Mouse (Mus musculus) kidney, adult 10 weeks (tissue): Measurements from ENCODE around the gene Mcam. TPM values are rescaled to one million over a fixed set of nuclear protein-coding genes. Genes with fewer than 3 reads are reported as not detected.

Source experiments
- polyA plus RNA-seq: library from polyadenylated mRNA; stranded (reverse); fragments of 350-450 nt; fragmentation: Illumina TruSeq; extraction: RNeasy Lipid Tissue Mini Kit (QIAGEN cat#74804); gene quantifications from one replicate; pipeline ENCODE4 v1.2.3, GENCODE M21; 2014; ENCODE audit warnings: low read depth, low replicate concordance

Mcam gene
- 6.2 TPM for polyA plus RNA-seq

DNA sequence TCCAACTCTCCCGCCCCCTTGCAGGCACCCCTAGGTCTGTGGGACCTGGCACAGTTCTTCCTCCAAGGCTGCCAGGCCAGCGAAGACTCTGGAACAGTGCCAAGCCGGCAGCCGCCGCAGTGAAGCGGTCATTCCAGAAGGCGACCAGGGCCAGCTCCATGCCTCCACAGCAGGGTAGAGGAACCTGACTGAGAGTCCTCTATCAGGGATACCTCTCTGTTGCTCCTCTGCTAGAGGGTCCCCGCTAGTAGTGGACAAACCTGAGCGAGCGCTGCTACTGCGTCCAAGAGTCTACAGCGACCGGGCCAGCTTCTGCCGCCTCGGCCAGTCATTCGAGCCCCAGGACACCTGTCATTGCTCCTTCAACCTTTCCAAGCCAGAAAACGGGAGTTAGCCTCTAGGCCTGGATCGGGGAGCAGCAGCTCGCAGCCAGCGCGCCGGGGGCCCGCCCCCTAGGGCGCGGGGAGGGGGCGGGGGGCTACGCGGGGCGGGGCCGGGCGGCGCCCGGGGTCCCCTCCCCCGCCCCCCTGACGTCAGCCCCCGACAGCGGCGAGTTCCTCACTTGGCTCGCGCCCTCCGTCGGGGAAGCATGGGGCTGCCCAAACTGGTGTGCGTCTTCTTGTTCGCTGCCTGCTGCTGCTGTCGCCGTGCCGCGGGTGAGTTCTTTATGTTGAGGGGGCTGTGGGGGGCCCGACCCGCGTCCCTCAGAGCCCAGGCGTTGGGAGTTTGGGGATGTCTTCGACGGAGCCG, at the start of gene Mcam:
Mcam (plus strand) TSS at position 369 of the 750 bp plus-strand sequence.

DNA sequence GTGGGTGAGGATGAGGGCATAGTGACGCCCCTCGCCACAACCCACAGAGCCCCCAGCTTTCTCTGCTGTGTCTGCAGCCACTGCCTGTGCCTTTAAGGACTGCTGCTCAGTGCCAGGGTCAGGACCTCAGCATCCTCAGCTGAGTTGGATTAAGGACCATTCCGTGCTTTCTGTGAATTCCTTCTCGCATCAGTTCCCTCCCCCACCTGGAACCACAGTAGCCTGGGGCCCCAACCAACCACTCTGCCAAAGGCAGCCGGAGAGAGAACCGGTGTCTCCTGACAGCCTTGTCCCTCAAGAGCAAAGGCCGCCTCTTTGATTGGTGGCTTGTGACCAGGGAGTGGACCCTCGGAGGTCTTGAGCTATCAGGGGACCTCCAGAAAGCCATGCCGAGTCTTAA, 32.8 kb upstream of the Mcam start, which contains the start of gene Mfrp:
Mfrp (plus strand) TSS at position 240 of the 400 bp plus-strand sequence.

DNA sequence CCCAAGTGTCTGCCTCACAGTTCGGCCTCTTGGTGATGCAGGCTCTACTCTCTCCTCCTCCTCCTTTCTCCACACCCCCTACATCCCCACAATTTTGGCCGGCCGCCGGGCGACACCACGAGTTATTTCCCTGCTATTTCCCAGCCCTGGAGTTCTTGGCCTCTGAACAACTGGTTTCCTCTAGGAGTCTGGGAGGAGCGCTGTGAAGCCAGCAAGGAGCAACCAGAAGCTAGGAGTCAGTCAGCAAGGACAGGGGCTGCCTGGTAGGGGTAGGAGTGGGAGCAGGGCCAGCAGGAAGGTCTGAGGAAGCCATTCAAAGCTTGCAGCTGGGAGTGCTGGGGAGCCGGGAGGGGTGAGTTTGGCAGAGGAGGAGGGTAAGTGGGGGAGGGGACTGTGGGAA, 27.2 kb upstream of the Mcam start, which contains the start of gene C1qtnf5:
C1qtnf5 (plus strand) TSS at position 136 of the 400 bp plus-strand sequence.

DNA sequence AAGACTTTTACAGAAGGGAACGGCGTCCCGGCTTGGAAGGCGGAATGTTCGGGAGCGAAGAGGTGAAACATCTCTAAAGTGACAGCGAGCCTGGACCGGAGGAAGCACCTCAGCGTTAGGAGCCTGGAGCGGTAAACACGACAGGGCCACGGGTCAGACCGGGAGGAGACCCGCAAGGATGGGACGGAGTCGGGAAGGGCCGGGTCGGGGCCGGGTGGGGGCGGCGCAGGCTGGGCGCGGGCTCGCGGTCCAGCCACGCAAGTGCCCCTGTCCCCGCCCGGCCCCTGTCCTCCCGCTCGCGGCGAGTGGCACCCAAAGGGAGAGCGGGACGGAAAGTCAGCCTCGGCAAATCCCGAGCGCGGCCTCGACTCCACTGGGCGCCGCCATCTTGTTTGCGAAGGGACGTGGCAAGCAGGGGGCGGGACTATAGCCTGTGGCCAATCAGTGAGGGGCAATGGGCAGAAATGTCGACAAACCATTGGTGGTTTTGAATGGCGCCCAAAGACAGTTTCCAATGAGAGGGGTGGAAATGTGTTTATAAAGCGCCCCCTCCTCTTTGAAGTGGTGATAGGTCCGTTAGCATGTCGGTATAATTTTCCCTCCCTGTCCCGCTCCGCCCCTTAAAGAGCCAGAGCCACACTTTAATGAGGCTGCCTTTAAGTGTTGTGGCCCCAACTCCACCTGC, 21.0 kb upstream of the Mcam start, which contains the start of the genes Gm49380 and Rnf26:
Gm49380 (minus strand) TSS at position 396 of the 685 bp plus-strand sequence.
Rnf26 (minus strand) TSS at position 413 of the 685 bp plus-strand sequence.

Other genes starting within 250 kb of the Mcam start
- gene Thy1, start 91.1 kb upstream of the Mcam start, polyA plus RNA-seq, result not detected
- 23.0 TPM for gene Usp2, start 67.4 kb upstream of the Mcam start, polyA plus RNA-seq
- gene Mfrp, start 32.7 kb upstream of the Mcam start, polyA plus RNA-seq, result 0.12 TPM
- not detected for gene C1qtnf5, start 27.2 kb upstream of the Mcam start, polyA plus RNA-seq
- gene Gm49380, start 21.0 kb upstream of the Mcam start, polyA plus RNA-seq, result 0.24 TPM
- gene Rnf26, start 21.0 kb upstream of the Mcam start, polyA plus RNA-seq, result 1.7 TPM
- 16.9 TPM for gene Cbl, start 99.6 kb downstream of the Mcam start, polyA plus RNA-seq
- not detected for gene Ccdc153, start 106.2 kb downstream of the Mcam start, polyA plus RNA-seq
- 9.0 TPM for gene Pdzd3, start 117.0 kb downstream of the Mcam start, polyA plus RNA-seq
- gene Nlrx1, start 134.1 kb downstream of the Mcam start, polyA plus RNA-seq, result 0.12 TPM
- not detected for gene Abcg4, start 154.1 kb downstream of the Mcam start, polyA plus RNA-seq
- gene Hinfp, start 171.2 kb downstream of the Mcam start, polyA plus RNA-seq, result 6.8 TPM
- 3.3 TPM for gene C2cd2l, start 185.8 kb downstream of the Mcam start, polyA plus RNA-seq
- 7.5 TPM for gene Dpagt1, start 191.6 kb downstream of the Mcam start, polyA plus RNA-seq
- 1.1 TPM for gene H2afx, start 200.2 kb downstream of the Mcam start, polyA plus RNA-seq
- gene Hmbs, start 209.8 kb downstream of the Mcam start, polyA plus RNA-seq, result 24.3 TPM
- gene Vps11, start 227.2 kb downstream of the Mcam start, polyA plus RNA-seq, result 9.7 TPM
- gene Hyou1, start 245.0 kb downstream of the Mcam start, polyA plus RNA-seq, result 9.5 TPM